Mouse (Mus musculus) heart, postnatal 36 days (tissue): Measurements from ENCODE around the gene Clec11a. TPM values are rescaled to one million over a fixed set of nuclear protein-coding genes. Genes with fewer than 3 reads are reported as not detected.
A peak's percentile ranks its signal among the peaks of the same experiment; 100 is the strongest.

Experiments
- DNase-seq, 2 experiments: peaks; one replicate each; pipeline ENCODE4 v3.0.0; 2021 to 2022
- intact Hi-C: fragments of 180-260 bp; cut with DNase I; formaldehyde crosslinking; loops from one replicate; pipeline ENCODE4 v1.15.1; 2025
- total RNA-seq, 2 experiments: library from RNA; stranded (reverse); gene quantifications; 2 replicates each; pipeline ENCODE4 v1.2.3; 2021

Clec11a gene
- total RNA-seq, 2 experiments from 2014 or later: 0.75 to 0.84 TPM

GRCm38 (mm10) chr7:44290986-44291385 is 15.7 kb downstream of the Clec11a start:
- intact Hi-C loops: no loop called here
- DNase-seq: no peak

GRCm38 (mm10) chr7:44287760-44288159 is 18.9 kb downstream of the Clec11a start:
- no peak for DNase-seq
- intact Hi-C loops: no loop called here

GRCm38 (mm10) chr7:44281586-44281985 is 25.1 kb downstream of the Clec11a start:
- intact Hi-C loops: no loop called here
- no peak for DNase-seq

DNA sequence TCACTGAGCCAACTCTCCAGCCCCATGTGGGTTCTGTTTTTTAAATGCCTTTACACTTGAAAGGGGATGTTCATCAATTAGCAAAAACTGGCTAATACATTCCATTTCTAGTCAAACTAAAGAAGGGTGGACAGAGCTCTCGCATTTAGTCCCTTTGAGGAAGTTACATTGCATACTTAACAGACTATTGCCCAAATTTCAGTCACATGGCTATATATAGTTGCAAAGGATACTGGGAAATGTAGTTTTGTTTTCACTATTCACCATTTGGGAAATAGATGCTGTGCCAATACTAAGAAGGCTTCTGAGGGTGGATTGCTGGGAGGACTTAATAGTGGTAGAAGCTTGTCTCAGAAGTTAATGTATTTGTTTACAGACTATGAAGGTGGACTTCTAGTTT is 25.7 kb downstream of the Clec11a start:
- intact Hi-C loops: no loop called here
- no peak for DNase-seq

- intact Hi-C loops: no loop called here
- peak in 1 of 2 experiments; percentile 32 for DNase-seq
Measured at GRCm38 (mm10) chr7:44277250-44277622, 29.5 kb downstream of the Clec11a start.

DNA sequence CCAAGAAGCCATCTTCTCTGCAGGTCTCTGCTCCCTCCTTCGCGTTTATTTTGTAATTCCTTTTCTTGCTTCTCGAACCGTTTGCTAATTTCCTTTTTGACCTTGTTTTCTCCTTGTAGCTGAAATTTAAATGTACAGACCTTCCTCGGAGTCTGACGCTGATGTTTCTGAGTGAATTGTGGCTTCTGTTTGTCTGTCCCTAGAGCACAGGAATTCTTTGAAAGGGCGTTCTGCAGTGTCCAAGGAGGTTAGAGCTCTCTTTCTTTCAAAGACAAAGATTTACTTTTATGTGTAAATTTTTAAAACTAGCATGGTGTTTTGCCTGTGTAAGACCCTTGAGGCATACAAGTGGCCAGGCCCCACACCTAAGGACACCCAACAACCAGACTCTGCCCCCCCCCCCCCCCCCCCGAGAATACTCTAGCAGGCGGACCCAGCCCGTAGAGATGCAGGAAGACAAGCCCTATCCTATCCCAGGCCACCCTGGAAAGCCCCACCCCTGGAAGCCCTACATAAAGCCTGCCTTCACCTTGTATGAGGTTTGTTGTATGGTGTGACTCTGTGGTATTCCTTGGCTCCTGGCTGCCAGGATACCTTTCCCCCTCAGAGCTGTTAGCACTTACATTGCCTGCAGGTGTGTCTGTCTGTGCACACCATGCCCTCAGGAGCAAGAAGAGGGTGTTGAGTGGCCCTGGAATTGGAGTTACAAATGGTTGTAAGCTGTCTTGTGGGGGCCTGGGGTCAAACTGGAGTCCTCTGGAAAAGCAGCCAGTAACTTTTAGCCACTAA is 30.0 kb downstream of the Clec11a start:
- no peak for DNase-seq
- intact Hi-C loops: no loop called here

- intact Hi-C loops: no loop called here
- DNase-seq: no peak
Measured at GRCm38 (mm10) chr7:44275546-44275945, 31.2 kb downstream of the Clec11a start.

GRCm38 (mm10) chr7:44274096-44274495 is 32.6 kb downstream of the Clec11a start:
- no peak for DNase-seq
- intact Hi-C loops: no loop called here

DNA sequence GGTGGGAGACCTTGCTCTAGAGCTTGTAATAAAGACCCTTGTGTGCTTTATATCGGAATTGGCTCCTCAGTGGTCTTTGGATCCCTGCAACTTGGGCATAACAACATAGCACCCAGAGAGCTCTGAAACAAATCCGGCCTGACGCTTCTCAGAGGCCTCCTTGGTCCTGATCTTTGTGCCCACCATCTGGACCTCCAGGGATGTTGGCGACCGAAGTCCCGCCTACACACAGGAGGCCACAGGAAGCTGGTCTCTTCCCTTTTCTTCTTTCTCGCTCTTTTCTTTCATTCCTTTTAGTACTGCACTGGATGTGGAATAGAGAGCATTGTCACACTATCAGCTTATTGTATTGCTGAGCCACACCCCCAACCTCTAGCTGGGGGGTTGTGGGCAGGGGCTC is 33.3 kb downstream of the Clec11a start:
- intact Hi-C loops: no loop called here
- no peak for DNase-seq

GRCm38 (mm10) chr7:44272546-44272945 is 34.2 kb downstream of the Clec11a start:
- DNase-seq: no peak
- intact Hi-C loops: no loop called here

- no peak for DNase-seq
- intact Hi-C loops: no loop called here
Measured at GRCm38 (mm10) chr7:44271309-44271708, 35.4 kb downstream of the Clec11a start.

GRCm38 (mm10) chr7:44269397-44269796 is 37.3 kb downstream of the Clec11a start:
- DNase-seq: no peak
- intact Hi-C loops: no loop called here

DNA sequence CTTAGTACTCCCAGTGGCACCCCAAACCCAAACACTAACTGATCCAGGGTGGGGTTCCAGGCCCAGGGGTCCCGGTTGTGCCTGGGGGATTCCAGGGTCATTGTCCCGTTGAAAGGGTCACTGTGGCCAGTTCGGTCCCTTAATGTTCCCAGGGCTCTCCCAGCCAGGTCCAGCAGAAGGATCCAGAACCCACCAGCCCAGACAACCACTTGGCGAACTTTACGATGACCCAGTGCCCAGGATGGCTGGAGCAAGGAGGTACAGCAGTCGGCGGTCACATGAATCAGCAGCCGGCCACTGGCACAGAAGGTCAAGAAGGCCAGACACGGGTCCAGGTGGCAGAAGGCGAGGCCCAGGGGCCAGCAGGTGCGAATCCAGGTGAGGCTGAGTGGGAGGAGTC is 38.6 kb downstream of the Clec11a start:
- intact Hi-C loops: no loop called here
- DNase-seq: no peak

DNA sequence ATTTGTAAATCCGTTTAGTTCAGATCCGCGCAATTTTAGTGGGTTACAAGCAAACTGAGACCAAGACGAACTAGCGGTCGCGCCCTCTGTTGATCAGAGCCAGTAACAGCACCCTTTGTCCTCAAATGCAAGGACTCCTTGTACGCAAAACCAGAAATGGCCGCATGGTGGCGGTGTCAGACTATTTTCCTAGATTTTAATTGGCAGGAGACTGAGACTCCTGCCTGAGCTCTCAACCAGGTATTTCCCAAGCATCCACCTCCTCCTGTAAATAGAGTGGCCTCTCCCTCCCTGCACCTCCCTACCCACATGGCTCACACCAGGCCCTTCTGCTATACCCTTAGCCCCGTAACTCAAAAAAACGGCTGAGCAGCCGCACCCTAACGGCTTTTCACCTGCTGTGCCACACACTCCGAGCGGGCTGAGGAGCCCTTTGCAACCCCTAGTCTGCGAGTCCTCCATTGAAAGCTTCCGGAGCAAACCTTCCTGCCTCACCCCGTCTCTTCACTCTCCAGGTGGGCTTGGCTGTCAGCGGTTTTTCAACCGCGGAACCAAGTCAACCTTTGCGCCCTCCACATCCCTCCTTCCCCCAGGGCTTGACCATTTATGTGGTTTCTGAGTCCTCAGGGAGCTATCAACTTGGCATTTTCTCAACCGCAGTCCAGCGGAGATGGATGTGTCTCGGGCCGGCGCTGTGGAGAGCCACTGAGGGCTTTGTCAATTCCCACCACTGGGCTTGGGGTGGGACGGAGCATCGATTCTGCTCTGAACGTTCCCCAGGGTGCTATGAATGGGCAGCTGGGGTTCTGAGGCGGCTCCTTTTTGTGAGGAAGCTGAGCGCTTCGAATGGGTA is 43.7 kb downstream of the Clec11a start:
- peak; percentile 95 to 98 for DNase-seq

DNA sequence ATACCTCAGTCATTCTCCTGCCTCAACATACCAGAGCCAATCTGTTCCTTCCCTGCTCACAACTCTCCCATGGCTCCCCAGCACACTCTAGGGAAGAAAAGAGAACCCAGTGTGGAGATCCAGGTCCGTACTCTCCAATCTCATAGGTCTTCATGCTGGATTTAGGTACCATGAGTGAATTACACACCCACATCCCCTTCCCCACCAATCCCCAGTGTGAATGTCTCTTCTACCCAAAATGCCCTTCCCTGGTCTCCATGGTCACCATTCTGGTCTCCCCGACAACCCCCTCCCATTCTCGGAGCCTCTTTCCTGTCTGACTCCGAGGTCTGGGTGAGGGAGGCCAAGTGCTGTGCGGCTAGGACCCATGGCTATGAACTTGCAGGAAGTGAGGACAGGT is 45.6 kb downstream of the Clec11a start, which contains the start of gene Gm15517:
Gene Gm15517 (plus strand): TSS at position 301 of the 400 bp plus-strand sequence.
- DNase-seq: no peak
- intact Hi-C loops: loop anchor here (5.0 kb wide), 2 partner anchors 46 to 291 kb away; partner anchors contain the start of genes Clec11a and Nr1h2

More for the DNA sequence above, 43.7 kb downstream of the Clec11a start:
- intact Hi-C loops: loop anchor here (1.0 to 5.0 kb wide), 5 partner anchors 44 to 289 kb away; partner anchors contain the start of genes Clec11a and Nr1h2

DNA sequence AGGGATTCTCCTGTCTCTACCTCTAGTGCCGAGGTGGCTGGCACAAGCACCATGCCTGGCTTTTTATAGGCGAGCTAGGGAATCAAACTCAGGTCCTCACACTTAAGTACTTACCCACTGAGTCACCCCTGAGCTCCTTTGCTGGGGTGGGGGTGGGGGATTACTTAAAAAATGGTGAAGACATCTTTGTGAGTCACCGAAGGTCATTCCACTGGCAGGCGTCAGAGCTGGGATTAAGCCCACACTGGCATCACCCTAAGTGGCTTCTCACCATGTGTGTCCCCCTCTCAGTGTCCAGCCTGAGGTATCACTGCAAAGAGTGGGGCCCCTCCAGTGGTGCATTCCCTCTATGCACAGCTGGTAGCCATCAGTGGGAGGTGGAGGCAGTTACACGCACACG is 46.3 kb downstream of the Clec11a start:
- intact Hi-C loops: loop anchor here (5.0 kb wide), 2 partner anchors 47 to 292 kb away; partner anchors contain the start of genes Clec11a and Nr1h2
- DNase-seq: no peak

DNA sequence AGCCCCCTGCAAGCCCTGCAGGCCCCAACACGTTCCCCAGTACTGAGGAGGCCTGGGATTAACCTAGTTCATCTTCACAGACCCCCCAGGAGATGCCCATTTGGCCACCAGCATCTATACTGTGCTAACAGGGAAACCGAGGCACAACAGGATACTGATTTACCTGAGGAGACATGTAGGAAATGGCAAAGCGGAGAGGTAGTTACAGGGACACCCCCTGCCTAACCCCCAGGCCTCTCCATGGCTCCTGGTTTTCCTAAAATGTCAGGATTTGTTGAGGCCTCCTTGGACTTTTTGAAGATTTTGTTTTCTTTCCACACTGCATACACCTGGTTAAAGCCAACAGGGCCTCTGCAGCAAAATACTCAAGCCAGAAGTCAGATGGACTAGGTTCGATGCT is 49.4 kb downstream of the Clec11a start, which contains the start of gene Acp4:
Gene Acp4 (minus strand): TSS at position 101 of the 400 bp plus-strand sequence.
- intact Hi-C loops: no loop called here
- DNase-seq: no peak

GRCm38 (mm10) chr7:44254930-44255329 is 51.8 kb downstream of the Clec11a start:
- DNase-seq: no peak
- intact Hi-C loops: no loop called here

GRCm38 (mm10) chr7:44253023-44253616 is 53.6 kb downstream of the Clec11a start:
- no peak for DNase-seq
- intact Hi-C loops: no loop called here
